Mouse (Mus musculus) cortical plate, adult 2 months (tissue): ENCODE measurements around the gene Cxcl15.

Experiments
- CTCF ChIP-seq: fragments of 200-500 bp; IDR thresholded peaks from 2 replicates; pipeline ENCODE4 v1.5.1; 2011; ENCODE audit warnings: mild to moderate bottlenecking, control low read depth, low read length; ENCODE audit not compliant: insufficient read depth; ENCODE audit errors: extremely low read depth
- POLR2A ChIP-seq: fragments of 200-500 bp; IDR thresholded peaks from 2 replicates; pipeline ENCODE4 v1.6.1; 2011; ENCODE audit warnings: mild to moderate bottlenecking, low read length, control low read depth; ENCODE audit not compliant: insufficient read depth; ENCODE audit errors: extremely low read depth

DNA sequence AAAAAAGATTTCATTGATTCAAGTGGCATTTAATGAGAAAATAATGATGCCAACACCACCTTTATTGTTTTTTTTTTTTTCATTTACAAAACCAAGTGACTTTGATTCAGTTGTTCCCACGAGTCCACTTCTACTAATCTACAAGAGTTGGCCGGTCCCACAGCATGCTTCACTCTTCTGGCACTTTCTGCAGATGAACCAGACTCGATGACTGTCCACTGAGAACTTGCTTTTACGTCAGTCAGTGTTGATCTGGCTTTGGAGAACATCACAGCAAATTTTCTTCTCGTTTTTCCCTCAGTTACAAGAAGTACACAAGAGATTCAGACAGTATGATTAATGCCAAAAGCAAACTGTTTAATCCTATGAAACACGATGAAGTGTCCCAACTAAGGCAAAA lies 15.5 kb upstream of the Cxcl15 start:
- TF ChIP-seq CTCF = no peak
- TF ChIP-seq POLR2A = no peak
